In the genomic region with DNA sequence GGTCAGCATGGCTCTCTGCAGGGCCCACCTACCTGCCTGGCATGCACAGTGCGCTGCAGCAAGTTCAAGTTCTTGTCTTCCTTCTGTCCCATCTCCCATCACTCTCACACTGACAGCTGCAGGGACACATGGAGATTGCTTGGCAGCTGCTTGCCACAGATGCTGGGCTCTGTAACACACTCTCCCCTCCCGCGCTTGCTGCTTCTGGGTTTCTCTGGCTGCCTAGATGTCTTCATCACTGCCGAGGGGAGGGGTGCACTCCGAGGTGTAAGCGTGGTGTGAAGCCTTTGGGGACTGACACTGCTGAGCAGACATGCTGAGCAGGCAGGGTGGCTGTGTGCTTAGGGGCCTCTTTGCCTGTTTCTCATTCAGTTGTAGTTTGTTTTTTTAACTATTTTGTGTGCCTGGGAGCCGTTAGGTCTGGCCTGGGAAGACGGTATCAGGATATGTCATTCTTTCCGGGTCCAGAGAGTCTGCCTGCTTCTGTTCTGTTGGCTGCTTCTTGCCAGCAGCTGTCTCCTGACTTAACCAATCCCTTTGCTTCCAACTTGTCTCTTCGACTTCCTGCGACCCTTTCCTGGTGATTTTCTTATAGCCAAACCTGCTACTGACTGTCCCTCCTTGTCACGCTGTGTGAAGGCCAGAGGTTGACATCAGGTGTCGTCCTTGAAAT, we compare ENCODE assay signal across 10 mouse cellular contexts.
DNase-seq lines count a peak whose midpoint lies in the region; ATAC-seq lines count a peak whose summit lies in the region.
"Had no signal": no experiment of that assay in that cellular context is flagged by ENCODE, and none has a peak within 500 bp of the region (broad histone marks: within the 10 kb centered on the region; RNA-seq: fewer than 3 reads in every experiment).

No protein-coding gene starts in this region.

- 0 out of 2 replicates have a peak, but pooled peaks have one; percentile 20 for ATAC-seq in midbrain, embryonic 13.5 days
- no peak for ATAC-seq in midbrain, embryonic 11.5 days (ENCODE audit: low FRiP score)
- 0 out of 2 replicates have a peak, but pooled peaks have one; percentile 27 for ATAC-seq in hindbrain, embryonic 15.5 days (ENCODE audit: low FRiP score, low read depth)
- no peak for ATAC-seq in CD4-positive, CD25-positive, alpha-beta regulatory T cell, adult 4 months

- peaks cover 12% of the 10 kb centered on the region for H3K9me3 ChIP-seq in midbrain, embryonic 13.5 days
- H3K9me3 ChIP-seq in midbrain, embryonic 11.5 days (ENCODE audit: control insufficient read depth, low read length), result peaks cover 10% of the 10 kb centered on the region; the same call in 1 of the 2 replicates
- no peaks in the 10 kb centered on the region for H3K9me3 ChIP-seq in hindbrain, embryonic 15.5 days

- no peaks in the 10 kb centered on the region for H3K4me1 ChIP-seq in midbrain, embryonic 13.5 days (replicated peaks)
- H3K4me1 ChIP-seq in midbrain, embryonic 11.5 days (ENCODE audit: control insufficient read depth, insufficient read depth, low read length), result no peaks in the 10 kb centered on the region
- no peaks in the 10 kb centered on the region; the same call in 1 of the 2 replicates for H3K4me1 ChIP-seq in hindbrain, embryonic 15.5 days (replicated peaks)

- DNase-seq in gastrocnemius, postnatal 10 days, result peak; percentile 14
- no peak for DNase-seq in gastrocnemius, adult 18-20 months (ENCODE audit: low spot score)
- no peak for DNase-seq in midbrain, embryonic 11.5 days (ENCODE audit: low spot score, missing footprints)
- DNase-seq in right cerebral cortex, postnatal 36 days (ENCODE audit: low spot score in 2 of 2), result peak; percentile 13 to 29
- no peak for DNase-seq in adrenal gland, postnatal 36 days
- DNase-seq: cerebellum, postnatal 25 days; spleen, adult 18-20 months had no signal

- H3K27ac ChIP-seq in midbrain, embryonic 13.5 days, result no peak overlapping the region
- no peak overlapping the region for H3K27ac ChIP-seq in midbrain, embryonic 11.5 days (ENCODE audit: low read depth, low read length)
- H3K27ac ChIP-seq in hindbrain, embryonic 15.5 days (replicated peaks), result no peak overlapping the region

- no peak overlapping the region for H3K9ac ChIP-seq in midbrain, embryonic 13.5 days (replicated peaks)
- H3K9ac ChIP-seq in midbrain, embryonic 11.5 days (ENCODE audit: low read length), result no peak overlapping the region
- no peak overlapping the region for H3K9ac ChIP-seq in hindbrain, embryonic 15.5 days

- no peaks in the 10 kb centered on the region for H3K27me3 ChIP-seq in midbrain, embryonic 13.5 days
- H3K27me3 ChIP-seq in midbrain, embryonic 11.5 days (ENCODE audit: control insufficient read depth, insufficient read depth, low read length), result no peaks in the 10 kb centered on the region
- no peaks in the 10 kb centered on the region for H3K27me3 ChIP-seq in hindbrain, embryonic 15.5 days

- H3K4me2 ChIP-seq in midbrain, embryonic 13.5 days (replicated peaks), result no peak overlapping the region
- H3K4me2 ChIP-seq in midbrain, embryonic 11.5 days, result no peak overlapping the region
- H3K4me2 ChIP-seq in hindbrain, embryonic 15.5 days, result no peak overlapping the region

- no peaks in the 10 kb centered on the region for H3K36me3 ChIP-seq in midbrain, embryonic 13.5 days
- H3K36me3 ChIP-seq in midbrain, embryonic 11.5 days (ENCODE audit: control insufficient read depth, insufficient read depth, low read length), result no peaks in the 10 kb centered on the region
- no peaks in the 10 kb centered on the region for H3K36me3 ChIP-seq in hindbrain, embryonic 15.5 days

- WGBS in midbrain, embryonic 13.5 days, result 68% methylated on average over 13 of the region's 13 CpGs
- 70% methylated on average over 13 of the region's 13 CpGs for WGBS in midbrain, embryonic 11.5 days
- WGBS in hindbrain, embryonic 15.5 days, result 55% methylated on average over 13 of the region's 13 CpGs

- no peak overlapping the region for H3K4me3 ChIP-seq in midbrain, embryonic 13.5 days (replicated peaks)
- no peak overlapping the region for H3K4me3 ChIP-seq in midbrain, embryonic 11.5 days (ENCODE audit: low read depth, low read length)
- no peak overlapping the region for H3K4me3 ChIP-seq in hindbrain, embryonic 15.5 days

Comparison
In these comparisons a context has a peak if more than half of its experiments do, and no peak if none do; other contexts are left out.
1. DNase-seq: peak in gastrocnemius, postnatal 10 days (single experiment) and right cerebral cortex, postnatal 36 days (2 of 2); none in gastrocnemius, adult 18-20 months (single experiment), midbrain, embryonic 11.5 days (single experiment) and adrenal gland, postnatal 36 days (0 of 2).
2. ATAC-seq: peak in midbrain, embryonic 13.5 days (single experiment) and hindbrain, embryonic 15.5 days (single experiment); none in midbrain, embryonic 11.5 days (single experiment) and CD4-positive, CD25-positive, alpha-beta regulatory T cell, adult 4 months (single experiment).